Mouse (Mus musculus) heart, adult 8-10 months (tissue): ENCODE measurements around the gene Fam131a. TPM values are rescaled to one million over a fixed set of nuclear protein-coding genes. Genes with fewer than 3 reads are reported as not detected.
A peak's percentile ranks its signal among the peaks of the same experiment; 100 is the strongest.

Experiments
- DNase-seq: peaks from one replicate; pipeline ENCODE4 v3.0.0; 2022; ENCODE audit warnings: low spot score
- total RNA-seq, 4 experiments: library from RNA; stranded (reverse); gene quantifications; 2 replicates each; pipeline ENCODE4 v1.2.4; 2022

Gene Fam131a
- total RNA-seq, 4 experiments from 2014 or later: 26.2 to 47.4 (median 33.0) TPM

- peak; percentile 87 for DNase-seq
Measured at GRCm38 (mm10) chr16:20695622-20696323, 2.7 kb downstream of the Fam131a start.

GRCm38 (mm10) chr16:20699266-20699665, 6.2 kb downstream of the Fam131a start:
- no peak for DNase-seq

- no peak for DNase-seq
Measured at GRCm38 (mm10) chr16:20700036-20700435, 7.0 kb downstream of the Fam131a start.

GRCm38 (mm10) chr16:20701316-20701715, 8.3 kb downstream of the Fam131a start:
- no peak for DNase-seq

GRCm38 (mm10) chr16:20701729-20702521, 8.9 kb downstream of the Fam131a start:
- no peak for DNase-seq

GRCm38 (mm10) chr16:20702522-20702893, 9.5 kb downstream of the Fam131a start:
- DNase-seq: peak; percentile 52

- DNase-seq: no peak
Measured at GRCm38 (mm10) chr16:20703071-20703470, 10.0 kb downstream of the Fam131a start.

- no peak for DNase-seq
Measured at GRCm38 (mm10) chr16:20703699-20704400, 10.8 kb downstream of the Fam131a start.

- DNase-seq: no peak
Measured at GRCm38 (mm10) chr16:20705786-20706185, 12.7 kb downstream of the Fam131a start.

GRCm38 (mm10) chr16:20706407-20707055, 13.5 kb downstream of the Fam131a start:
- DNase-seq: no peak

GRCm38 (mm10) chr16:20708220-20708938, 15.3 kb downstream of the Fam131a start:
- DNase-seq: no peak

- no peak for DNase-seq
Measured at GRCm38 (mm10) chr16:20708939-20709734, 16.1 kb downstream of the Fam131a start.

GRCm38 (mm10) chr16:20710370-20710769, 17.3 kb downstream of the Fam131a start:
- no peak for DNase-seq

- no peak for DNase-seq
Measured at GRCm38 (mm10) chr16:20710810-20711209, 17.8 kb downstream of the Fam131a start.

- no peak for DNase-seq
Measured at GRCm38 (mm10) chr16:20712190-20712589, 19.1 kb downstream of the Fam131a start.

GRCm38 (mm10) chr16:20712889-20713288, 19.8 kb downstream of the Fam131a start:
- DNase-seq: no peak

- no peak for DNase-seq
Measured at GRCm38 (mm10) chr16:20714307-20715080, 21.5 kb downstream of the Fam131a start.

GRCm38 (mm10) chr16:20715161-20715560, 22.1 kb downstream of the Fam131a start:
- DNase-seq: no peak

- DNase-seq: no peak
Measured at GRCm38 (mm10) chr16:20715566-20715965, 22.5 kb downstream of the Fam131a start.
